Mouse (Mus musculus): ENCODE measurements at regions not wholly inside any gene's neighbourhood (a gene's known extent, or its start where the extent isn't known, plus 50 kb on each side); places are given as distances from the start of the nearest gene placed in this dataset.

DNA sequence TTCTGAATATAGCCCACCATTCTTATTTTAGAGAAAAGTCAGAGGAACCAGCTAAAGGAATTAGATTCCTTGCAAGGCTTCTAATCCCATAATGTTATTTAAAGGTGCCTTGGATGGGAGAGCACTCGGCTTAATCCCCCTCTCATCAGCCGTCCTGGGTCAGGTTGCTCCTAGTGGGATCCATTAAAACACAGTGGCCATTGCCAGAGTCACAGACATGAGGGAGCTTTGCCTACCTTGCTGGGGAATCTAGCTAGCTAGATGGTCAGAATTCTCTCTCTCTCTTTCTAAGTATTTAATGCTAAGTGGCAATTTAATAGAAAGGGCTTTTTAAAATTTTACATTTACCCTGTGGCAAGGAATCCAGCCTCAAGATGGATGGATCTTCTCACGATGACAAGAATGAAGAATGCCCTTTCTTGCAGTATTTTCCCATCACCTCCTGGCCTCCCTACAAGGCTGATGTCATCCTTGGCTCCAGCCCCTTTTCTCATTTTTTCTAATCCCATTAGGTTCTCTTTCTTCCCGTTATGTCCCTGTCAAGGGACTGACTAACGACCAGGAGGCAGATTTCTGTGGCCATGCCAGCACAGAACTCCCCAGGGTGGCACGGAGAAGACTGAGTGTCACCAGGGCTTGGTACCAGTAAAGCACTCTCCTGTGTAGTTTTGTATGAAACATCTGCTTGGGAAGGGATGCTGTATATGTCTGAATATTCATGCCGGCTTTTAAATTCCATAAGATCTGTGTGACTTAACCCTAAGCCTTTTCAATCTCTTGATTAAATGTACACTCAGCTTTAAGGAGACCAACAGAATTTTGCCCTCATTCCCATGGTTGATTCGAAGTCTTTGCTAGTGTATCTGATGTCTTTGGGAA, 124.0 kb upstream of the Ubash3b start:
- ATAC-seq, result peak; percentile 87
- H3K4me2 ChIP-seq (ENCODE audit: low read length), result no peak overlapping the region
- 16% methylated on average over 8 of the region's 8 CpGs for WGBS
- no peaks in the 10 kb centered on the region for H3K36me3 ChIP-seq (ENCODE audit: control insufficient read depth, insufficient read depth, low read length)
- H3K27ac ChIP-seq (ENCODE audit: low read depth, low read length), result peak overlapping the region; percentile 55; the same call in 1 of the 2 replicates
- H3K27me3 ChIP-seq (replicated peaks; ENCODE audit: control insufficient read depth, insufficient read depth, low read length), result no peaks in the 10 kb centered on the region
- peak; percentile 73 for DNase-seq (ENCODE audit: low spot score)
- no peak overlapping the region for H3K4me3 ChIP-seq (ENCODE audit: low read depth, low read length)
- no peaks in the 10 kb centered on the region for H3K9me3 ChIP-seq (replicated peaks; ENCODE audit: control insufficient read depth, low read length)
- H3K9ac ChIP-seq (ENCODE audit: low read length), result no peak overlapping the region
- peaks cover 26% of the 10 kb centered on the region for H3K4me1 ChIP-seq (ENCODE audit: control insufficient read depth, insufficient read depth, low read length)

DNA sequence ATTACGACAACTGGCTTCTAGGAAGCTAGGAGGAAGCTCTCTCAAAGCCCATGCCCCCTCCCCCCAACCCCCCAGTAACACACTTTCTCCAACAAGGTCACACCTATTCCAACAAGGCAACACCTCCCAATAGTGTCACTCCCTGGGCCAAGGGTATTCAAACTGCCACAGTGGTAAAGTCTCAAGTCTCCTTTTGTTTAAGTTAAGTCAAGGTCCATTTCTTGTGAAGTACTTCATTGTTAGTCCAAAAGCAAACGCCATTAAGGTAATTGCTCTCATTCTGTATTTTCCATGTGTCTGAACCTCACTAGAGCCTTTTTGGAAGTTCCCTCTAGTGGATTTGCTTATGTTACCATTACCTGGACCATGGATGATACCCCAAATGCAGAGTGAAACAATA, 116.2 kb upstream of the Ubash3b start:
- H3K9me3 ChIP-seq (replicated peaks; ENCODE audit: control insufficient read depth, low read length), result no peaks in the 10 kb centered on the region
- no peak overlapping the region for H3K4me2 ChIP-seq (ENCODE audit: low read length)
- no peaks in the 10 kb centered on the region for H3K27me3 ChIP-seq (replicated peaks; ENCODE audit: control insufficient read depth, insufficient read depth, low read length)
- no peak for ATAC-seq
- no peak overlapping the region for H3K4me3 ChIP-seq (ENCODE audit: low read depth, low read length)
- H3K4me1 ChIP-seq (ENCODE audit: control insufficient read depth, insufficient read depth, low read length), result peaks cover 6% of the 10 kb centered on the region; the same call in 1 of the 2 replicates
- no peaks in the 10 kb centered on the region for H3K36me3 ChIP-seq (ENCODE audit: control insufficient read depth, insufficient read depth, low read length)
- H3K27ac ChIP-seq (ENCODE audit: low read depth, low read length), result no peak overlapping the region
- H3K9ac ChIP-seq (ENCODE audit: low read length), result no peak overlapping the region
- WGBS, result 87% methylated on average over 2 of the region's 2 CpGs
- DNase-seq (ENCODE audit: low spot score), result no peak

DNA sequence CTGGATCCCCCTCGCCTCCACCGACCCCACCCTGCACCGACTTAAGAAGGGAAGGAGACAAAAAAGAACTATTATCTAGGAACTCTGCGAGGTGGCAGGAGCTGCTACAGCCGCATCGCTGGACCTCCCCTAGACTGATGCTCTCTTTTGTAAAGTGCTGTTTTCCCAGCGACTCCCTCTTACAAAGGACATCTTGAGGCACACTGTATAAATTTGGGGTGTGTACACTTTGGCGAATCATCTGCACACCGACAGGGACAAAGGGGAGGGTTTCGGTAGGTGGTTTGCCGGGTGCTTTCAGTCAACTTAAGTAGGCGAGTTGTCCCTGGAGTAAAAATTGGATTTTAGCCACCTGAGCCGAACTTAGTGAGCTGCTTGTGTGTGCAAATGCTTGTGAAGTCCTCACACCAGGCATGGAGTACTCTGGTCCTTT, 112.4 kb upstream of the Ubash3b start:
- peak; percentile 55 for DNase-seq (ENCODE audit: low spot score)
- H3K27ac ChIP-seq (ENCODE audit: low read depth, low read length), result peak overlapping the region; percentile 95
- H3K27me3 ChIP-seq (replicated peaks; ENCODE audit: control insufficient read depth, insufficient read depth, low read length), result no peaks in the 10 kb centered on the region
- no peaks in the 10 kb centered on the region for H3K36me3 ChIP-seq (ENCODE audit: control insufficient read depth, insufficient read depth, low read length)
- H3K4me2 ChIP-seq (ENCODE audit: low read length), result peak overlapping the region; percentile 71
- ATAC-seq, result peak; percentile 54
- peaks cover 6% of the 10 kb centered on the region; the same call in 1 of the 2 replicates for H3K4me1 ChIP-seq (ENCODE audit: control insufficient read depth, insufficient read depth, low read length)
- H3K9ac ChIP-seq (ENCODE audit: low read length), result peak overlapping the region; percentile 77
- WGBS, result 3% methylated on average over 13 of the region's 13 CpGs
- H3K4me3 ChIP-seq (ENCODE audit: low read depth, low read length), result peak overlapping the region; percentile 34
- H3K9me3 ChIP-seq (replicated peaks; ENCODE audit: control insufficient read depth, low read length), result no peaks in the 10 kb centered on the region

DNA sequence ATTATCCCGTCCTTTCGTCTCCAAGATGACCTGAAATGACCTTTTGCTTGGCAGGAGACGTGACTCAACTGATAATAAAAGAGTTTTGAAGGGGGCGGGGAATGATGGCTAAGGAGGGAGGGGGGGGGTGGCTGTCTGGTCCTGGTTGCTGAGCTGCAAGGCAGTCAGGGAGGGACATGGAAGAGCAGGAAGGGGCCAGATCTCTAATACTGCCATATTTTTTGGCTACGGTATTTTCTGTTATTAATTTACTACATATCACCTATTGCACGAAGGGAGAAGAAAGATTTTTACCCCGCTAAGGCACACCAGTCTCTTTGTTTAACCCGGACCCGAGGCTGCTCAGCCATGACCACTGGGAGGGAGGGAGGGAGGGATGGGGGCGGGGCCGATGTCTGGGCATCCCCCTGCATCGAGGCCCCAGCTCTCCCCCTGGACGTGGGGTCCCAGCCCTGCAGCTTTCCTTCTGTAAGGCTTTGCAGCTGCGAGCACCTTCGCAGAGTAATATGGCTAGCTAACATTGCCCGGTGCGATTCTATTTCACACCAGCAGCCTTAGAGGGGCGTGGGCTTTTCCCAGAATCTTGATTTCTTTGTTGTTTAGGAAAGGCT, 111.8 kb upstream of the Ubash3b start:
- Histone ChIP-seq H3K36me3 (ENCODE audit: control insufficient read depth, insufficient read depth, low read length) (no peaks in the 10 kb centered on the region), H3K27me3 (replicated peaks; ENCODE audit: control insufficient read depth, insufficient read depth, low read length) (no peaks in the 10 kb centered on the region), H3K4me2 (ENCODE audit: low read length) (peak overlapping the region; percentile 71), H3K27ac (ENCODE audit: low read depth, low read length) (peak overlapping the region; percentile 95), H3K9ac (ENCODE audit: low read length) (peak overlapping the region; percentile 77), H3K4me3 (ENCODE audit: low read depth, low read length) (peak overlapping the region; percentile 34), H3K4me1 (ENCODE audit: control insufficient read depth, insufficient read depth, low read length) (peaks cover 6% of the 10 kb centered on the region; the same call in 1 of the 2 replicates), H3K9me3 (replicated peaks; ENCODE audit: control insufficient read depth, low read length) (no peaks in the 10 kb centered on the region)
- ATAC-seq (peak; percentile 96), DNase-seq (ENCODE audit: low spot score) (peak; percentile 90)
- 0% methylated on average over 18 of the region's 18 CpGs for WGBS

DNA sequence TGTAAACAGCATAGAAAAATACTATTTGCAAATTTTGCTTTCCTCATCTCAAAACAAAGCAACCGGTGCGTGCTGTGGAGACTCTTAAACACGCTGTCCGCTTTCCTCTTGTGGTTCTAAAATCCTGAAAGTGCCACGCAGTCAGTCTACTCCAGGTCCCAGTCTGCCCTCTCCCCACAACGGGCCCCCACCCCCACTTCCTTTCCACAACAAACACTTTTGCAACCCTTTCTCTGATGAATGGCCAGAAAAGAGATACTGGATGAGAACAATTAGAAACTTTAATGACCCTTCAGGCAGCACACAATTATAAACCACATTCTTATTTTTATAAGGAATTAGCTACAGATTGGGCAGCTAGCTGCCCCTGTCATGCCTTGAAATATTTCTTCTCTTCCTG, 111.1 kb upstream of the Ubash3b start:
- peaks cover 6% of the 10 kb centered on the region; the same call in 1 of the 2 replicates for H3K4me1 ChIP-seq (ENCODE audit: control insufficient read depth, insufficient read depth, low read length)
- H3K36me3 ChIP-seq (ENCODE audit: control insufficient read depth, insufficient read depth, low read length), result no peaks in the 10 kb centered on the region
- no peak overlapping the region for H3K9ac ChIP-seq (ENCODE audit: low read length)
- H3K4me2 ChIP-seq (ENCODE audit: low read length), result peak overlapping the region; percentile 71
- H3K27me3 ChIP-seq (replicated peaks; ENCODE audit: control insufficient read depth, insufficient read depth, low read length), result no peaks in the 10 kb centered on the region
- peak overlapping the region; percentile 95; the same call in 1 of the 2 replicates for H3K27ac ChIP-seq (ENCODE audit: low read depth, low read length)
- no peak; the same call in 1 of the 2 replicates for ATAC-seq
- 11% methylated on average over 6 of the region's 6 CpGs for WGBS
- H3K9me3 ChIP-seq (replicated peaks; ENCODE audit: control insufficient read depth, low read length), result no peaks in the 10 kb centered on the region
- no peak overlapping the region for H3K4me3 ChIP-seq (ENCODE audit: low read depth, low read length)
- peak; percentile 49 for DNase-seq (ENCODE audit: low spot score)

DNA sequence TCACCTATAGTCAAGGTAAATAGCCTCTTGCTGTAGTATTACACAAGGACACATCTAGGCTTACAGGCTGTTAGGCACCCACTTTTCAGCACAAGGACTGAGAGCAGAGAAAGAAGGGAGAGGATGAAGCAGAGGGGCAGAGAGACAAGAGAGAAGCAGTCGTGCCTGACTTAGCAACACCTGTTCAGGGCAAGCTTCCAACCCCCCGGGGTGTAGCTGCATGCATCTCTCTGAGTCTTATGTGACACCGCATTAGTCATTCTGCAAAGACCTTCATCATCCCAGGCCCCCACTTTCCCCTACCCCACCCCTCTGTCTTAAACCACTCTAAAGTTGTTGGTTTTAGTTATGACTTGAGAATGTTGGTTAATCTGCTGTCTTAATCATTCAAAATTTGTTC, 106.6 kb upstream of the Ubash3b start:
- Histone ChIP-seq H3K27me3 (replicated peaks; ENCODE audit: control insufficient read depth, insufficient read depth, low read length) (no peaks in the 10 kb centered on the region), H3K4me3 (ENCODE audit: low read depth, low read length) (no peak overlapping the region), H3K4me2 (ENCODE audit: low read length) (no peak overlapping the region), H3K9me3 (replicated peaks; ENCODE audit: control insufficient read depth, low read length) (no peaks in the 10 kb centered on the region), H3K9ac (ENCODE audit: low read length) (no peak overlapping the region), H3K4me1 (ENCODE audit: control insufficient read depth, insufficient read depth, low read length) (no peaks in the 10 kb centered on the region; the same call in 1 of the 2 replicates), H3K27ac (ENCODE audit: low read depth, low read length) (no peak overlapping the region), H3K36me3 (ENCODE audit: control insufficient read depth, insufficient read depth, low read length) (no peaks in the 10 kb centered on the region)
- DNase-seq (ENCODE audit: low spot score) (no peak), ATAC-seq (no peak)
- WGBS, result 38% methylated on average over 3 of the region's 3 CpGs

DNA sequence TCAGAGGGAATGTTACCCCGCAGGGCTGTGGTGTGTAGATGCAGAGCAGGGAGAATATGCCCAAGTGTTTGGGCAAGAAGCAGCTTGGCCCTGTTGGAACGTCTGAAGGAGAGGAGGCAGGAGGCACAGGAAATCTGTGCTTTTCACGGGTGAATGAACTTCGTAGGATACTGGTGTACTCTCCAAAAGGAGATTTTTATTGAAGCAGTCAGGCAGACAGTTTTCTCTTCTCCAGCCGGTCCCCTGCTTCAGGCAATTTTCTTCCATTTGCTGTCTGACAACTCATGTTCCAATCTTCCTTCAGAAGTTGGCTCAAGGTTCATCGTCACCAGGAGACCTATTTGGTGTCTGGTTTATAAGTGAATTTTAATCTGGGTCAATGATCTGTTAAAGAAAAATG, 103.0 kb upstream of the Ubash3b start:
- no peaks in the 10 kb centered on the region for H3K27me3 ChIP-seq (replicated peaks; ENCODE audit: control insufficient read depth, insufficient read depth, low read length)
- H3K4me2 ChIP-seq (ENCODE audit: low read length), result no peak overlapping the region
- no peaks in the 10 kb centered on the region for H3K36me3 ChIP-seq (ENCODE audit: control insufficient read depth, insufficient read depth, low read length)
- H3K4me1 ChIP-seq (ENCODE audit: control insufficient read depth, insufficient read depth, low read length), result no peaks in the 10 kb centered on the region; the same call in 1 of the 2 replicates
- DNase-seq (ENCODE audit: low spot score) (peak; percentile 50), ATAC-seq (no peak)
- H3K9me3 ChIP-seq (replicated peaks; ENCODE audit: control insufficient read depth, low read length), result no peaks in the 10 kb centered on the region
- WGBS, result 49% methylated on average over 6 of the region's 6 CpGs
- H3K4me3 ChIP-seq (ENCODE audit: low read depth, low read length), result no peak overlapping the region
- H3K27ac ChIP-seq (ENCODE audit: low read depth, low read length), result no peak overlapping the region
- no peak overlapping the region for H3K9ac ChIP-seq (ENCODE audit: low read length)

DNA sequence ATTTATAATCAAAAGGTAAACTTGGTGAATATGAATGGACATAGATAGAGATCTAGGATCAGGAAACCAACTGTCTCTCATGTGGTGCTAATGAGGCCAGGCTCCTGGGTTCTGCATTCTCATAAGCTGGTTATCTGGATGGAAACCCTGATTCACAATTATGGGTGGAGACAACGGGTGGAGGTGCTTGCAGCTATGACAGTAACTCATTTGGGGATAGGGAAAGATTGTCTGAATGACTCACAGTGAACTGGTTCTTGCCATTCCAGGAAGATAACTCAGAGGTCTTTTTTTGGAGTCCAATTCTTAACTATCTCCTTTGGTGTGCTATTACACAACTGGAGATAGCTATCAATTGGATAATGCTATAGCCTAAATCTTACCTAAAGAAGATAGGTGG, 95.7 kb upstream of the Ubash3b start:
- Histone ChIP-seq H3K4me3 (ENCODE audit: low read depth, low read length) (no peak overlapping the region), H3K27me3 (replicated peaks; ENCODE audit: control insufficient read depth, insufficient read depth, low read length) (no peaks in the 10 kb centered on the region), H3K4me1 (ENCODE audit: control insufficient read depth, insufficient read depth, low read length) (no peaks in the 10 kb centered on the region), H3K36me3 (ENCODE audit: control insufficient read depth, insufficient read depth, low read length) (no peaks in the 10 kb centered on the region), H3K27ac (ENCODE audit: low read depth, low read length) (no peak overlapping the region), H3K4me2 (ENCODE audit: low read length) (no peak overlapping the region), H3K9me3 (replicated peaks; ENCODE audit: control insufficient read depth, low read length) (no peaks in the 10 kb centered on the region), H3K9ac (ENCODE audit: low read length) (no peak overlapping the region)
- DNase-seq (ENCODE audit: low spot score) (no peak), ATAC-seq (no peak)
- WGBS, result 85% methylated on average over 1 of the region's 1 CpGs

DNA sequence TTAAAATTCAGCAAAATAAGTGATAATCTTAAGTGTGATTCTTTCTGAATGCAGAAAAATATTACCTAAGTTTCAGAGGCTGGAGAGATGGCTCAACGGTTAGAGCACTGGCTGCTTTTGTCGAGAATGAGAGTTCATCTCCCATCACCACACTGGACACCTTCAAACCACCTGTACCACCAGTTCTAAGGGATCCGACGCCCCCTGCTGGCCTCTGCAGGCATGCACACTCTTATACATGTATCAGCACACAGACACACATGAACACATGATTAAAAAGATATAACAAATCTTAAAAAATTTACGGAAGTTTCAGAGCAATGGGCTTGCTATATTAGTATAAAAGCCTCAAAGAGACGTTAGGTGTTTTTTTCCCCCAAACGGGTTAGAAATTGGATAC, 80.9 kb upstream of the Ubash3b start:
- Histone ChIP-seq H3K4me1 (ENCODE audit: control insufficient read depth, insufficient read depth, low read length) (no peaks in the 10 kb centered on the region), H3K9ac (ENCODE audit: low read length) (no peak overlapping the region), H3K27me3 (replicated peaks; ENCODE audit: control insufficient read depth, insufficient read depth, low read length) (no peaks in the 10 kb centered on the region), H3K36me3 (ENCODE audit: control insufficient read depth, insufficient read depth, low read length) (no peaks in the 10 kb centered on the region), H3K27ac (ENCODE audit: low read depth, low read length) (no peak overlapping the region), H3K4me3 (ENCODE audit: low read depth, low read length) (no peak overlapping the region), H3K4me2 (ENCODE audit: low read length) (no peak overlapping the region), H3K9me3 (replicated peaks; ENCODE audit: control insufficient read depth, low read length) (no peaks in the 10 kb centered on the region)
- ATAC-seq (no peak), DNase-seq (ENCODE audit: low spot score) (no peak)
- WGBS, result 84% methylated on average over 7 of the region's 7 CpGs
